Mouse (Mus musculus) neural tube, embryonic 14.5 days (tissue): ENCODE measurements around the gene Fas. TPM values are rescaled to one million over a fixed set of nuclear protein-coding genes. Genes with fewer than 3 reads are reported as not detected.

ENCODE experiments used
- ATAC-seq: fragments of 200-750 bp; cut with Nextera tagmentation; 2 replicates; pipeline ENCODE4 v1.8.0; 2017; ENCODE audit warnings: low read depth, mild to moderate bottlenecking, moderate TSS enrichment, moderate library complexity
- H3K27ac ChIP-seq: fragments of 300-500 bp; sonication (generic); 2 replicates; pipeline ENCODE4 v1.5.1; 2014; ENCODE audit warnings: low read depth, mild to moderate bottlenecking, control low read depth, low read length, moderate library complexity, mixed read lengths
- H3K27me3 ChIP-seq: fragments of 300-500 bp; sonication (generic); 2 replicates; pipeline ENCODE4 v1.6.1; 2014; ENCODE audit warnings: low read length; ENCODE audit not compliant: control insufficient read depth, insufficient read depth
- H3K36me3 ChIP-seq: fragments of 300-500 bp; sonication (generic); 2 replicates; pipeline ENCODE4 v1.6.1; 2014; ENCODE audit warnings: low read length, mixed read lengths; ENCODE audit not compliant: control insufficient read depth, insufficient read depth
- H3K4me1 ChIP-seq: fragments of 300-500 bp; sonication (generic); 2 replicates; pipeline ENCODE4 v1.6.1; 2014; ENCODE audit warnings: low read length; ENCODE audit not compliant: control insufficient read depth, insufficient read depth
- H3K4me2 ChIP-seq: fragments of 300-500 bp; sonication (generic); 2 replicates; pipeline ENCODE4 v1.6.1; 2014; ENCODE audit warnings: mild to moderate bottlenecking, low read depth, low read length, control low read depth
- H3K4me3 ChIP-seq: fragments of 300-500 bp; sonication (generic); 2 replicates; pipeline ENCODE4 v1.5.1; 2014; ENCODE audit warnings: low read depth, low read length, control low read depth, mixed read lengths
- H3K9ac ChIP-seq: fragments of 300-500 bp; sonication (generic); replicated peaks from 2 replicates; pipeline ENCODE4 v1.6.1; 2014; ENCODE audit warnings: low read depth, mild to moderate bottlenecking, control low read depth, low read length, mixed read lengths
- H3K9me3 ChIP-seq: fragments of 300-500 bp; sonication (generic); 2 replicates; pipeline ENCODE4 v1.6.1; 2016; ENCODE audit warnings: low read length; ENCODE audit not compliant: control insufficient read depth
- WGBS: fragments of 180-500 bp; shearing (Covaris S2); extraction: QIAGEN DNeasy Blood & Tissue Kit; methylation state at CpG from one replicate; pipeline ENCODE4 v1.1.7; 2014; 5-methylcytosine and 5-hydroxymethylcytosine counted together
- polyA plus RNA-seq: library from polyadenylated mRNA; unstranded; fragments of >200 nt; fragmentation: Nextera tagmentation; extraction: Ambion mirVana; gene quantifications from 2 replicates; pipeline ENCODE4 v1.2.1, GENCODE M21; 2014

The Fas gene
- polyA plus RNA-seq, 1 experiment from 2014 or later, result 1.4 TPM

DNA sequence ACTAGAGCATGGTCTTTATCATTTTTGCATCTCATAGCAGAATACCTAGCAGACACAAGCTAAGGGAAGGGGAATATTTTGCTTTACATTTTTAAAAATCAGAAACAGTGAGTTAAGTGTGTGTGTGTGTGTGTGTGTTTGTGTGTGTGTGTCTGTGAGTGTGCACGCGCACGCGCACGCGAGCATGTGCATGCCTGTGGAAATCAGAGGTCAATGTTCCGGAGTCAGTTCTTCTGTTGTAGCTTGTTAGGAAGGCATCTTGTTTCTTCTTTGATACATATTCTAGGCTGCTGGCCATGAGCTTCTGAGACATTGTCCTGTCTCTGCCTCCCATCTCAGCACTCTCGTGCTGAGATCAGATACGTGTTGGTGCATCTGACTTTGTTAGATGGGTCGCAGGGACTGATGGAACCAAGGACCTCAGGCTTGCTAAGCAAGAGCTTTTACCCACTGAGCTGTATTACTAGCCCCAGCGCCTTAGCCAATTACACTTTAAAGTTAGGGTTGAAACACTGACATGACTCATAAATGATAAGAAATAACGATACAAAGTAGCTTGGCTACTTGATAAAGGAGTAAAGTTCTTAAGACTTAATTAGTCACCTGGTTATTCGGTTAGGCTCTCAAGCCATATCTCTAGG lies 19.5 kb upstream of the Fas start:
- H3K27ac ChIP-seq, result no peak overlapping the region
- no peak overlapping the region for H3K4me2 ChIP-seq
- no peak overlapping the region for H3K4me3 ChIP-seq
- no peak overlapping the region for H3K9ac ChIP-seq
- no peaks in the 10 kb centered on the region for H3K36me3 ChIP-seq
- H3K9me3 ChIP-seq, result no peaks in the 10 kb centered on the region
- no peaks in the 10 kb centered on the region for H3K27me3 ChIP-seq
- H3K4me1 ChIP-seq, result no peaks in the 10 kb centered on the region
- no peak for ATAC-seq
- 96% methylated on average over 13 of the region's 13 CpGs for WGBS

DNA sequence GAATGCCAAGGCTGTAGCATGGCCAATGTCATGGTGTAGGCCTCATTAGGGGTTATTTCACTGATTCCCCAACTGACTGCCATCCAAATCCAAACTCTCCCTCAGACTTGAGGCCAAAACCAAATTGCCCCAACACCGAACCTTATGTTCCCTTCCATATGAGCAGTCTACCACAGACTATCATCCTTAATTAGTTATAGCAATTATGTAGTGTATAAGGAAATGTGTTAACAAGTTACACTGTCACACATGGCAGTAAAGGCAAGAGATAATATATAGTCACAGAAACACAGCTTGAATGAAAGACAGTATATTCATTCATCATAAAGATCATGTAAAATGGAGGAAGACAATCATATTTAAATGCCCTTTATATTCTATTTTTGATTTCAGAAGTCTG lies 17.4 kb upstream of the Fas start:
- H3K27ac ChIP-seq, result no peak overlapping the region
- H3K36me3 ChIP-seq, result no peaks in the 10 kb centered on the region
- H3K4me1 ChIP-seq, result no peaks in the 10 kb centered on the region
- WGBS, result 94% methylated on average over 1 of the region's 1 CpGs
- no peaks in the 10 kb centered on the region for H3K27me3 ChIP-seq
- no peak overlapping the region for H3K4me3 ChIP-seq
- ATAC-seq, result no peak
- no peak overlapping the region for H3K4me2 ChIP-seq
- no peaks in the 10 kb centered on the region for H3K9me3 ChIP-seq
- no peak overlapping the region for H3K9ac ChIP-seq

DNA sequence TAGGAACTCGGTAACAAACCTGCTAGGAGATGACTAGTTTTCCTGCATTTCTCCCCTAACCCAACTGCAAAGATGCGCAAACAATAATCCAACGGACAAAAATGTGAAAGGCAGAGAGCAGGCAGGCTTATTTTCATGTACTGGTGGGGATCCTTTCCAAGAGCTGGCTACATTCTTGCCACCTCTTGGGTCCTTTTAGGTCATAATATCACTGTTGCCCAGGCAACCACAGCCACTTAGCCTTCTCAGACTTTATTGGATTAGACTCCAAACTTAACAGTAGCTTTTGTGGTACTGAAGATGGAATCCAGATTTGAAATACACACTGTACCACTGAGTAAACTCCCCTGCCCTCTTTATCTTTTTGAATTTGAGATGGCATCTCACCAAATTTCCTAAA lies 12.4 kb upstream of the Fas start:
- 89% methylated on average over 3 of the region's 3 CpGs for WGBS
- ATAC-seq, result no peak
- H3K27me3 ChIP-seq, result no peaks in the 10 kb centered on the region
- H3K4me2 ChIP-seq, result no peak overlapping the region
- H3K36me3 ChIP-seq, result no peaks in the 10 kb centered on the region
- no peak overlapping the region for H3K4me3 ChIP-seq
- no peaks in the 10 kb centered on the region for H3K9me3 ChIP-seq
- H3K4me1 ChIP-seq, result no peaks in the 10 kb centered on the region
- H3K9ac ChIP-seq, result no peak overlapping the region
- H3K27ac ChIP-seq, result no peak overlapping the region

DNA sequence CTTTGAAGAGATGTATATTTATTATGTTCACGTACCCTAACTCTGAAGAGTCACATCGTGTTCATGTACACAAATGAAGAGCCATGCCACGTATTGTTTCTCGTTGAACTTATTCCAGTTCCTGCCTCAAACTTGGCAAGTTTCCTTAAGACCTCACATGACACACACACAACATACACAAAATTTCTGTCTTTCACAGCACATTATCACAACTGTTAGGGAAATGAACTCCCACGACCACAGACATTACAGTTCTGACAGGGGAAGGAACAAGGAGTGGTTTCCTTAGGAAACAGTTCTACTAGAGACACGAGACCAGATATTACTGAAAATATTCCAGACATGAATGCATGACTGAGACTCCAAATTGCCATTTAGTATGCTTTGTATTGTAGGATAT lies 6.9 kb upstream of the Fas start:
- Histone ChIP-seq H3K4me3 (no peak overlapping the region), H3K4me1 (no peaks in the 10 kb centered on the region), H3K27me3 (no peaks in the 10 kb centered on the region), H3K9me3 (no peaks in the 10 kb centered on the region), H3K36me3 (no peaks in the 10 kb centered on the region), H3K9ac (no peak overlapping the region), H3K27ac (no peak overlapping the region), H3K4me2 (no peak overlapping the region)
- ATAC-seq, result no peak
- 84% methylated on average over 6 of the region's 6 CpGs for WGBS

- H3K9ac ChIP-seq, result no peak overlapping the region
- no peaks in the 10 kb centered on the region for H3K27me3 ChIP-seq
- ATAC-seq, result no peak
- WGBS, result 71% methylated on average over 10 of the region's 10 CpGs
- no peaks in the 10 kb centered on the region for H3K4me1 ChIP-seq
- H3K27ac ChIP-seq, result no peak overlapping the region
- no peak overlapping the region for H3K4me2 ChIP-seq
- no peaks in the 10 kb centered on the region for H3K9me3 ChIP-seq
- no peak overlapping the region for H3K4me3 ChIP-seq
- H3K36me3 ChIP-seq, result no peaks in the 10 kb centered on the region
Observed at GRCm38 (mm10) chr19:34284383-34284782, 6.1 kb upstream of the Fas start.

GRCm38 (mm10) chr19:34284826-34285225 lies 5.6 kb upstream of the Fas start:
- H3K4me1 ChIP-seq, result no peaks in the 10 kb centered on the region
- no peak overlapping the region for H3K9ac ChIP-seq
- no peak overlapping the region for H3K4me3 ChIP-seq
- no peak overlapping the region for H3K27ac ChIP-seq
- H3K36me3 ChIP-seq, result no peaks in the 10 kb centered on the region
- no peak overlapping the region for H3K4me2 ChIP-seq
- H3K9me3 ChIP-seq, result no peaks in the 10 kb centered on the region
- 54% methylated on average over 2 of the region's 2 CpGs for WGBS
- no peaks in the 10 kb centered on the region for H3K27me3 ChIP-seq
- no peak for ATAC-seq

DNA sequence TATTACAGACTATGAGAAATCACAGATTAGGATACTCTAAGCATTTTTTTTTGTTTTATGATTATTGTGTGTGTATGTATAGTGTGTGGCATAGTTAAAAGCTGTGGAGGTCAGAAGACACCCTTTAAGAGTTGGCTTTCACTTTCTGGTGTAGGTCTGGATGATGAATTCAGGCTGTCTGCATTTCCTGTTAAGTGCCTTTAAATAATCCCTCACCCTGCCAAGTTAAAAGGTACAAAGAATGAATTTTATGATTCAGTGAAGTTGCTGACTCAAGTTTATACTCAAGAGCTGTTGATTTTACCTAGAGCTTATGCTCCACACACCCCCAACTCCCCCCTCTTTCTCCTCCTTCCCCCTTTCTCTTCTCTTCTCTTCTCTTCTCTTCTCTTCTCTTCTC lies 3.2 kb upstream of the Fas start:
- H3K4me1 ChIP-seq, result peaks cover 7% of the 10 kb centered on the region
- H3K9ac ChIP-seq, result no peak overlapping the region
- H3K9me3 ChIP-seq, result no peaks in the 10 kb centered on the region
- no peak overlapping the region for H3K4me3 ChIP-seq
- ATAC-seq, result no peak
- H3K27me3 ChIP-seq, result no peaks in the 10 kb centered on the region
- no peaks in the 10 kb centered on the region for H3K36me3 ChIP-seq
- no peak overlapping the region for H3K4me2 ChIP-seq
- no peak overlapping the region for H3K27ac ChIP-seq

- Histone ChIP-seq H3K9me3 (no peaks in the 10 kb centered on the region), H3K4me1 (peaks cover 7% of the 10 kb centered on the region), H3K4me2 (no peak overlapping the region), H3K36me3 (no peaks in the 10 kb centered on the region), H3K27me3 (no peaks in the 10 kb centered on the region), H3K4me3 (no peak overlapping the region), H3K27ac (no peak overlapping the region), H3K9ac (no peak overlapping the region)
- 88% methylated on average over 13 of the region's 13 CpGs for WGBS
- ATAC-seq, result no peak
Observed at GRCm38 (mm10) chr19:34287656-34288415, 2.6 kb upstream of the Fas start.

GRCm38 (mm10) chr19:34288696-34289095 lies 1.8 kb upstream of the Fas start:
- no peaks in the 10 kb centered on the region for H3K9me3 ChIP-seq
- 100% methylated on average over 1 of the region's 1 CpGs for WGBS

More at GRCm38 (mm10) chr19:34288696-34289095, 1.8 kb upstream of the Fas start:
- H3K36me3 ChIP-seq, result no peaks in the 10 kb centered on the region
- H3K4me3 ChIP-seq, result no peak overlapping the region
- H3K4me1 ChIP-seq, result peaks cover 7% of the 10 kb centered on the region
- H3K4me2 ChIP-seq, result no peak overlapping the region
- no peak overlapping the region for H3K27ac ChIP-seq
- no peak for ATAC-seq
- H3K27me3 ChIP-seq, result no peaks in the 10 kb centered on the region
- H3K9ac ChIP-seq, result no peak overlapping the region
